Mouse (Mus musculus): ENCODE measurements around the gene Hbs1l.

The Hbs1l gene

DNA sequence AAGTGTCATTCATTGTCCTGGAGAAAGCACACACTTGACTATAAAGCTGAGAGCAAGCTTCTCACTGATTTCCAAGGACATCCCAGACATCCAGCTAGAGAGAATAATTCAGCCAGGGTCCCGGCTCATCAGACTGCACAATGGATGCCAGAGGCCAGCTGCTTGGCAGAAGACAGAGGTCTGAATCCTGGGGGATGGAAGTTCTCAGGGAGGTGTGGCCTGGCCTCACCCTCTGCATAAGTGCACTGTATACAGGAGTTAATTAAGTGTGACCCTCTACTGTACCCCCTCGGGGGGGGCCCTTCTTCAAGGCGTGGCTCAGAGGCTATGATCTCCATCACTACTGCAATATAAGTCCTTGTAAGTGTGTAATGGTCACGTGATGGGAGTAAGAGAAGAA, 105.5 kb downstream of the Hbs1l start:
- DNase-seq (ENCODE audit: low spot score in 2 of 2): peak in 1 of 2 experiments; percentile 19

DNA sequence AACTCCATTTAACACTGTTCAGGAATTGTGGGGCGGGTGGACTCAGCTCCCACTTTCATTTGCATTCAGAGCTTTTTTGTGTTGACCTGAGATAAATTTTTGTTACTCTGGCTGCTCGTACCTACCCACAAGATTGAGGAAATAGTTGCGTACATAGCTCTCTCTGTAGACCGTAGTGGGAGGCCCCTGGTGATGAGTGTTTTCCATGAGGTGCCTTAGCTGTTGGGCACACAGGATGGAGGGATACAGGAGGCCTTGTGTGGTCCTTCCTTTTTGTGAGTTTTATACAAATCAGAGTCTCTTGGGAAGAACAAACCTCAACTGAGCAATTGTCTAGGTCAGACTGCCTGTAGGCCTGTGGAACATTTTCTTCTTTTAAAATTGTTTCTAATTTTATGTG, 109.0 kb downstream of the Hbs1l start:
- DNase-seq (ENCODE audit: low spot score in 2 of 2): no peak

DNA sequence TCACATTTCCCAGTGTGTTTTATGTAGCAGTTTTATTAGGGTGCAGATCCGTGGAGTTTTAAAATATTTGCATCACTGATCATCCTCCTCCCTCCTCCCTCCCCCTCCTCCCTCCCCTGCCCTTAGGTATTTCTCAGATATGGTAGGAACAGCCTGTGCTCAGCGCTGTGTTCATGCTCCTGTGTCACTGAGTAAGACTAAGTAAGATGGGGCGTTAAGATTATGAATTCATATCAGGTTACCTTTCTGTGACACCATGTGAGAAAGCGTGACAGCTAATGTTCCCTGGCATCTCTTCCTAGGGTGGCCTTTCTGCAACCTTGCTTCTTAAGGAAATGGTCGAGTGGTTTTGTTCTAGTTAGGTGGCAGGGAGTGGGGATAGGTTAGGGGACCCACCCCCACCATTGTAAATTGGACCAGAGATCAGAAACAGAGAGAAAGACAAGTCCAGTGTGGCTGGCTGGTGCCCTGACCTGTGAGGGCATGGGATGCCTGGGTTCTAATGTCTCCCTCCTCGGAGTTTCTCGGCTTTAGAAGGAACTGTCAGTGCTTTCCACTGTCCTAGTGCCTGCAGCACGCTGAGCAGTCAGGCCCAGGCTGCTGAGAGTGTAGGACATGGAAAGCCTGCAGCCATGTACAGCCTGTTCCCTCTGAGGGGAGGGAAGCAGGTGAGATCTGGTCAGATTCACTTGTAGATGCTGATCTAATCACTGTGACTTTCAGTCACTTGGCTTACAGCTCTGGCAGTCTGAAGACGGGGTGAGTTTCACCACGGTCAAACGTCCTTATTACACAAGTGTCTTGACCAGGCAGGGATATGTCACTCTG, 110.1 kb downstream of the Hbs1l start:
- DNase-seq (ENCODE audit: low spot score in 2 of 2): no peak

DNA sequence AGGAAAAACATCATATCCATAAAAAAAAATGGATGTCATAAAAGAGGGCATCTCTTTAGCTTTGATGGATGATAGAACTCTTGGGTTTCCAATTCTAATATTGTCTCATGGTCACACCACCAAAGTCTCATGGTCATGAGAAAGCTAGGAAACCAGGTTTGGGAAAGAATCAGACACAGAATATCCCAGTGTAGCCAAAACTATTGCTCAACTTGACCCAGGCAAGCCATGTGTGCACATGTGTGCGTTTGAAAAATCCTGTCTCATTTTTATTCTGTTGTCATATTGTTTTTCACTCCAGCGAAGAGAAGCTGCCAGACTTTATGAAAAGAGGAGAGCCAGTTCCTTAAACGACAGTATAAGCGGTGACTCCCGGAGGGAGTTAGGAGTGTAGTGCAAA, 114.9 kb downstream of the Hbs1l start:
- no peak for DNase-seq (ENCODE audit: low spot score in 2 of 2)

DNA sequence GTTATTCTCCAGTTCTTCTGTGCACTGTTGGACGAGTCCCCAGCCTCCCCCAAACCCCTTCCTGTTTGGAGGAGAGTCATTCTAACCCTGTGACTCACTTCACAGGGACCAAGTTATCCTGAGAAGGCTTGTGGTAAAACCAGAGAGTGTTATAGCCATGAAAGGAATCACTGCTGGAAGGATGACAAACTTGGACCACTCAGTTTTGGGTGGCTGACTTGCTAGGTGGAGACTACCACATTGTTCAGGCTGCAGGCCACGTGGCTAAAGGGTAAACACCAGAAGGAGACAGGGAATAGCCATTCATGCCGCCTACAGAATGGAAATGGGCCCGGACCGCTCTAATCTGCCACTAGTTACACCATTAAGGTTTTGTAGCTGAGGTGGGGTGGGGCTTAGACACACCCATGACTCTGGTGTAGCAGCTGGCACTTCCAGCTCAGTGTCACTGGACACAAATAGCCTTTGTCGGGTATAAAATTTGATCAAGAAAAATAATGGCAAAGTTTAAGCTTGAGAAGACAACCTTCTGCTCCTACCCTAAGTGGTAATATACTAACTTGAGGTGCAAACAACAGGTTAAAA, 115.9 kb downstream of the Hbs1l start:
- no peak for DNase-seq (ENCODE audit: low spot score in 2 of 2)

DNA sequence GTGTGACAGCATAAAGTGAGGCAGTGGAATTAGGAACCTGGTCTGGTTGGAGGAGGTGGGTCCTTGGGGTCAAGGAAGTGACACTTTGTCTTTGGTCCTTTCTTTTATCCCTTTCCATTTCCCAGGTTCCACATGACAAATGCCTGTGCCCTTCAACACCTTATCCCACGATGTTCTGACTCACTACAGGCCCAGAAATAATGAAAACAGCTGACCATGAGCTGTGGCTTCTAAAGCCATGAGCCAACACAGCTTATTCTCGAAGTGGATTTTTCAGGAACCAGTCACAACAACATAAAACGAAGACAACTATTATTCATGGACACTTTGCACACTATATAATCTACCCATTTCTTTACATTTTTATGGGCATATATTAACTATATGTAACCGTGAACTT, 119.3 kb downstream of the Hbs1l start:
- no peak for DNase-seq (ENCODE audit: low spot score in 2 of 2)

DNA sequence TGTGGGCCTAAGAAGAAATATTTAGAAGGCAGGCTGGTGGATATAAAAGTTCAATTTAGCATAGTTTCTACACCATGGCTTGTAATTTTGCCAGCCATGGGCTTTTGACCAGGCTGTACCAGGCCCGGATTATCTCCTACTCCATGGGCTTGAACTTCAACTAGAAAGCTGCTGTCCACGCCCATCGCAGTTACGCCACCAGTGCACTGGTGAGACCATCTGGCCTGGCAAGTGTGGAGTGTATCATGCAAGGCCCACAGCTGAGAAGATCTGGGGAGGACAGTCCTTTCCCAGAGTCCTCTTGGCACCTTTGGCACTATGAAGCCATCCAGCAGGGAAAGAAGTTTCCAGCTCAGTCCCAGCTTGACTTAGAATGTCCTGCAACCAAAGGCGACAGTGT, 120.4 kb downstream of the Hbs1l start:
- no peak for DNase-seq (ENCODE audit: low spot score in 2 of 2)
